In the genomic region with DNA sequence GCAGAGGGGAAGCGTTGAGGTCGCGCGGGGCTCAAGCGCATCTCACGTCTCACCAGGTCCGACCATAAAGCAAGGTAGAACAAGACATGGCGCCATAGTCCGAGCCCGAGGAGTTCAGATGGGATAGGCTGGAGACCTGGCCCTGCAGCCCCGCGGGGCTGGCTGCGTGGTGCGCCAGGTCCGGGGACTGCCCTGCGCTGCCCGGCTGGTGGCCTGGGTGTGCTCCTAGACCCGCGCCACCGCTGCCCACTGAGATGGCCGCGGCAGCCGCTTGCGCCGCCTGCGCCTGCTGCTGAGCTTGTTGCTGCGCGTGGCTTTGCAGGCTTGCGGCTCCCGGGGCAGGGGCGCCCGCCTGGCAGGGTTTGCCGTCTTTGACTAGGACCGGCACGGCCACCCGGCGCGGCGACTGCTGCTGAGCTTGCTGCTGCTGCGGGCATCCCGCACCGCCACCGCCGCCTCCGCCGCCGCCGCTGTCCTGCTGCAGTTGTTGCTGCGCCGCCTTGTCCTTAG, we compare ENCODE assay signal across 7 mouse cellular contexts. TPM values are rescaled to one million over a fixed set of nuclear protein-coding genes. Genes with fewer than 3 reads are reported as not detected.
DNase-seq lines count a peak whose midpoint lies in the region; ATAC-seq and TF ChIP-seq lines count a peak whose summit lies in the region.

No protein-coding gene starts in this region.

- WGBS in liver, embryonic 12.5 days (ENCODE audit: insufficient replicate concordance) = 1% methylated on average over 50 of the region's 50 CpGs
- 1% methylated on average over 50 of the region's 50 CpGs for WGBS in embryonic facial prominence, embryonic 15.5 days
- WGBS in limb, embryonic 10.5 days = under 1% methylated on average over 49 of the region's 50 CpGs
- WGBS in stomach, embryonic 14.5 days = 1% methylated on average over 48 of the region's 50 CpGs

- no peak overlapping the region for H3K9ac ChIP-seq in liver, embryonic 12.5 days
- no peak overlapping the region for H3K9ac ChIP-seq in embryonic facial prominence, embryonic 15.5 days
- no peak overlapping the region for H3K9ac ChIP-seq in stomach, embryonic 14.5 days (replicated peaks; ENCODE audit: low read depth, low read length)

- intact Hi-C loops in left cerebral cortex, postnatal 36 days (cut with DNase I) = loop anchor here (5.0 to 10.0 kb wide), 2 partner anchors 82 to 1009 kb away; a partner anchor contains a TSS
- intact Hi-C loops in left cerebral cortex, adult 2 months (cut with DNase I) = loop anchor here (5.0 kb wide), 1 partner anchor 1014 kb away; a partner anchor contains a TSS

- H3K27ac ChIP-seq in liver, embryonic 12.5 days = no peak overlapping the region
- H3K27ac ChIP-seq in embryonic facial prominence, embryonic 15.5 days (replicated peaks) = no peak overlapping the region
- no peak overlapping the region for H3K27ac ChIP-seq in limb, embryonic 10.5 days
- no peak overlapping the region for H3K27ac ChIP-seq in stomach, embryonic 14.5 days (ENCODE audit: low read length)
- no peak overlapping the region for H3K27ac ChIP-seq in left cerebral cortex, adult 2 months

- no peak for TF ChIP-seq CTCF in left cerebral cortex, adult 2 months (IDR thresholded peaks at IDR 0.05)

- no peaks in the 10 kb centered on the region for H3K4me1 ChIP-seq in liver, embryonic 12.5 days
- peaks cover 31% of the 10 kb centered on the region for H3K4me1 ChIP-seq in embryonic facial prominence, embryonic 15.5 days
- H3K4me1 ChIP-seq in limb, embryonic 10.5 days = peaks cover 35% of the 10 kb centered on the region
- H3K4me1 ChIP-seq in stomach, embryonic 14.5 days (ENCODE audit: control insufficient read depth, insufficient read depth, low read length) = 0 out of 2 replicates have a peak, but pooled peaks cover 4% of the 10 kb centered on the region

- no peak for ATAC-seq in liver, embryonic 12.5 days
- no peak for ATAC-seq in embryonic facial prominence, embryonic 15.5 days (ENCODE audit: insufficient number of reproducible peaks, low FRiP score, low TSS enrichment, low read depth)
- ATAC-seq in stomach, embryonic 14.5 days (ENCODE audit: insufficient number of reproducible peaks, insufficient read depth, low FRiP score, low read depth) = no peak

- DNase-seq in liver = no peak
- peak; percentile 79 for DNase-seq in limb, embryonic 10.5 days (ENCODE audit: low spot score)
- DNase-seq in left cerebral cortex, postnatal 36 days (ENCODE audit: low spot score in 2 of 2) = no peak
- no peak for DNase-seq in left cerebral cortex, adult 2 months (ENCODE audit: extremely low spot score in 1 of 2, low spot score in 2 of 2)

- 0 out of 2 replicates have a peak overlapping the region, but pooled peaks have one; percentile 12 for H3K4me2 ChIP-seq in liver, embryonic 12.5 days
- peak overlapping the region; percentile 1 for H3K4me2 ChIP-seq in embryonic facial prominence, embryonic 15.5 days (replicated peaks)
- no peak overlapping the region for H3K4me2 ChIP-seq in stomach, embryonic 14.5 days (replicated peaks; ENCODE audit: low read depth, low read length)

- H3K36me3 ChIP-seq in liver, embryonic 12.5 days = no peaks in the 10 kb centered on the region
- H3K36me3 ChIP-seq in embryonic facial prominence, embryonic 15.5 days = no peaks in the 10 kb centered on the region
- H3K36me3 ChIP-seq in limb, embryonic 10.5 days = no peaks in the 10 kb centered on the region
- H3K36me3 ChIP-seq in stomach, embryonic 14.5 days (ENCODE audit: control insufficient read depth, insufficient read depth, low read length) = no peaks in the 10 kb centered on the region

- peaks cover 100% of the 10 kb centered on the region for H3K27me3 ChIP-seq in liver, embryonic 12.5 days (replicated peaks)
- peaks cover 97% of the 10 kb centered on the region for H3K27me3 ChIP-seq in embryonic facial prominence, embryonic 15.5 days
- peaks cover 100% of the 10 kb centered on the region for H3K27me3 ChIP-seq in limb, embryonic 10.5 days (ENCODE audit: low read depth, poor library complexity, severe bottlenecking)
- H3K27me3 ChIP-seq in stomach, embryonic 14.5 days (ENCODE audit: control insufficient read depth, insufficient read depth, low read length) = peaks cover 69% of the 10 kb centered on the region

- no peaks in the 10 kb centered on the region for H3K9me3 ChIP-seq in liver, embryonic 12.5 days (replicated peaks)
- H3K9me3 ChIP-seq in embryonic facial prominence, embryonic 15.5 days (replicated peaks) = no peaks in the 10 kb centered on the region
- H3K9me3 ChIP-seq in limb, embryonic 10.5 days (replicated peaks) = no peaks in the 10 kb centered on the region
- no peaks in the 10 kb centered on the region for H3K9me3 ChIP-seq in stomach, embryonic 14.5 days (ENCODE audit: control insufficient read depth, low read depth, low read length)

- H3K4me3 ChIP-seq in liver, embryonic 12.5 days = no peak overlapping the region
- H3K4me3 ChIP-seq in embryonic facial prominence, embryonic 15.5 days (replicated peaks) = peak overlapping the region; percentile 20; the same call in 1 of the 2 replicates
- H3K4me3 ChIP-seq in limb, embryonic 10.5 days = peak overlapping the region; percentile 37
- peak overlapping the region; percentile 0; the same call in 1 of the 2 replicates for H3K4me3 ChIP-seq in stomach, embryonic 14.5 days (ENCODE audit: low read depth, low read length)
- H3K4me3 ChIP-seq in left cerebral cortex, adult 2 months = no peak overlapping the region

RNA-seq across cellular contexts. Expression of a gene that starts 3.7 kb away (rescaled TPM):
- polyA plus RNA-seq in liver, embryonic 12.5 days (2016; fragmentation: Nextera tagmentation; extraction: Ambion mirVana) = not detected in 2 replicates
- not detected in 2 replicates for polyA plus RNA-seq in embryonic facial prominence, embryonic 15.5 days (2015; fragmentation: Nextera tagmentation; extraction: Ambion mirVana)
- polyA plus RNA-seq in limb, embryonic 10.5 days (2016; fragmentation: Nextera tagmentation; extraction: Ambion mirVana) = not detected in 2 replicates
- polyA plus RNA-seq in stomach, embryonic 14.5 days (2014; fragmentation: Nextera tagmentation; extraction: Ambion mirVana) = not detected in 2 replicates
- under 1 TPM; 0.23 to 0.44 TPM for total RNA-seq in left cerebral cortex, postnatal 36 days (2021)
- under 1 TPM; 0.29 to 0.79 TPM for total RNA-seq in left cerebral cortex, adult 2 months (2021)

Comparison
In these comparisons a context has a peak if more than half of its experiments do, and no peak if none do; other contexts are left out.
1. H3K4me3 ChIP-seq: peak in embryonic facial prominence, embryonic 15.5 days (single experiment), limb, embryonic 10.5 days (single experiment) and stomach, embryonic 14.5 days (single experiment); none in liver, embryonic 12.5 days (single experiment) and left cerebral cortex, adult 2 months (single experiment).